Mouse (Mus musculus) cerebellum, adult 9-11 months (tissue): Measurements from ENCODE around the gene Rimbp2.
A peak's percentile ranks its signal among the peaks of the same experiment; 100 is the strongest.
"Not testable (repeated sequence)": the region's sequence is repeated elsewhere in the genome, so short reads cannot be mapped to it uniquely, and the experiment has no call there.

Experiments
- DNase-seq: peaks from one replicate; pipeline ENCODE4 v3.0.0; 2022

The Rimbp2 gene

DNA sequence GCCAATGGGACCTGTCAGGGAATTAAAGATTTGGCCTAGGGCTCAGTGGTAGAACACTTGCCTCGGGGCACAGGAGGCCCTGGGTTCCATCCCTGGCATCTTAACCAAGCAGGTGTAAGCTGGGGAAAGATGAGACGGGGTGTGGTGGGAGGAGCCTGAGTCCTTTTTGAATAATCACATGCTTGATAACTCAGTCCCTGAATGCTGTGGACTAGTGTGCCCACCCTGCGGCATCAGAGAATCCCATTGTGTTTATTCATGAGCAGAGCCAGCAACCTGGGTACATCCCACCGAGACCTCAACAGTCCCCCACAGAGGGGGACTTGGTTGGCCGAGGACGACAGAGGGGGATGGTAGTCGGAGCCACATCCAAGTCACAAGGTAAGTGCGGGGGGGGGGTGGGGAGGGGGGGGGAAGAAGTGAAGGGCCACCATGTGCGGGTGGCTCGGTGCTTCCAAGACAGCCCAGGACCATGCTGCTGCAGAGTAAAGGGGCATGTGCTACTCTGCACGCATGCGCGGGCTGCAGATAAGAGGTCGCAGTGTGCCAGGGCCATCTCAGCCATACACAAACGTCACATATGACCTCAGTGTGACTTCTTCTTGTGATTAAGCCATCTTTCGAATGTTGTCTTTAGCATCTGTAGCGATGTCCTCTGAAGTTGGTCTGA, 214.0 kb downstream of the Rimbp2 start:
- DNase-seq, result no peak

- DNase-seq, result no peak
Observed at GRCm38 (mm10) chr5:128735921-128736320, 217.4 kb downstream of the Rimbp2 start.

DNA sequence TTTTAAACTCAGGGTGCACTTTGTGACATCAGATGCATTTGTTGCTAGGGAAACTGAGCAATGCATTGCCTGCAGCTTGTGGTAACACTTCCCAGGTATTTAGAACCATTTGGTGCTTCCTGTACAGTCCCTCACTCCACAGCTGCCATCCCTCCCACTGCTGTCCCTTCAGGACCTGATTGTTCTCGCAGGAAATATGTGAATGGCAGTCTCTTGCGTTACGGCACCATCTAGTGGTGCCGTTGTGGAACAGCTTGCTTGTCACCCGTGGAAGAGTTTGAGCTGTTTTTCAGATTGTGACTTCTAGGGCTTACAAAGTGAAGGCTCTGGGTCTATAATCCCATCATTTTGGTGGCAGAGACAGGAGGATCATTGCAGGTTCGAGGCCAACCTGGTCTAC, 219.3 kb downstream of the Rimbp2 start:
- peak; percentile 9 for DNase-seq

- DNase-seq, result no peak
Observed at GRCm38 (mm10) chr5:128732416-128733014, 220.8 kb downstream of the Rimbp2 start.

- no peak for DNase-seq
Observed at GRCm38 (mm10) chr5:128730634-128731033, 222.7 kb downstream of the Rimbp2 start.

- no peak for DNase-seq
Observed at GRCm38 (mm10) chr5:128729341-128729740, 223.9 kb downstream of the Rimbp2 start.

DNA sequence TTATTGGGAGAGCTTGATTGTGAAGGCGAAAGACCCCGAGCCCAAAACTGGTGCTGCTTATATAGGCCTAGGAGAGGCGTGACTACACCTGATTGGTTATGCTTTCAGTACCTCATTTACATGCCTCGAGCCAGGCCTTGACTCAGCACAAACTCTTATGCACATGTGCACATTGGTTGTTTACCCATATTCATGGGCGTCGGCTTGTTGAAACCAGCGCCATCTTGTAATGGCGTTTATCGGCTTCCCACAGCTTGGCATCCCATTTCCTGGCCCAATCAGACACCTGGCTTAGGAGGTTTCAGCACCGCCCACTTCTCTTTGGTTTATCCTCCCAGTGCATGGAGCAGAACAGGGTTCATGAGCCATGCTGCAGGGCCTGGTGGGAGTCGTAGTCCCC, 232.8 kb downstream of the Rimbp2 start:
- DNase-seq, result not testable (repeated sequence)

GRCm38 (mm10) chr5:128715171-128715570, 238.1 kb downstream of the Rimbp2 start:
- DNase-seq, result no peak

- DNase-seq, result no peak
Observed at GRCm38 (mm10) chr5:128711847-128712246, 241.4 kb downstream of the Rimbp2 start.

- no peak for DNase-seq
Observed at GRCm38 (mm10) chr5:128710596-128710995, 242.7 kb downstream of the Rimbp2 start.

DNA sequence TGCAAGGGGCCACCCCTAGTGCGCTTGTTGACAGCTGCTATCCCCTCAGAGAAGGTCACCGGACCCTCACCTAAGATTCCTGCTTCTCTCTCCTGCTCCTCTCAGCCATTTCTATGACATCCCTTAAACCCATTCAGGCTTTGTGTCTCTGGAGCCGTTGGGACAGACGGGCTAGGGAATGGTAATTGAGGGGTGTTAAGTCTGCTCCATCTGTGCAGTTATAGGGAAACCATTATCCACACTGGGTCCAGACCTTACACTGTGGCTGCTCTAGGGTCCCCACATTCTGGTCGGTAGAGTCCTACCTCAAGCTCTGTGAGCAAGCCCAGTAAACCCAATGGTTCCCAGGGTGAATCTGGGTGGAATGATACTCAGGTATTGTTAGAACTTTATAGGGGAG, 244.4 kb downstream of the Rimbp2 start:
- DNase-seq, result no peak
